Mouse (Mus musculus): ENCODE data around the gene Gm49322.
"Not testable (repeated sequence)": the region's sequence is repeated elsewhere in the genome, so short reads cannot be mapped to it uniquely, and the experiment has no call there.

DNA sequence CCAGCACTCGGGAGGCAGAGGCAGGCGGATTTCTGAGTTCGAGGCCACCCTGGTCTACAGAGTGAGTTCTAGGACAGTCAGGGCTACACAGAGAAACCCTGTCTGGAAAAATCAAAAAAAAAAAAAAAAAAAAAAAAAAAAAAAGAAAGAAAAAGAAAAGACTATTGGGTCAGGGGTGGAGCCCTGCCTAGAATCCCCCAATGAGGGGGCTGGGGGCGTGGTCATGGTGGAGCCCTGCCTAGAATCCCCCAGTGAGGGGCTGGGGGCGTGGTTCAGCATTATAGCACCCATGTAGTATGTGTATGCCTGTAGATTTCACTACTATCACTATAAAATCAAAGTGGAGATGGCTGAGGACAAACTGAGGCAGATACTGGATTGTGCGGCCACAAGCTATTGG is 44.1 kb downstream of the Gm49322 start:
- TF ChIP-seq CTCF (IDR thresholded peaks at IDR 0.05; ENCODE audit: low read depth, low read length); POLR2A (IDR thresholded peaks at IDR 0.05; ENCODE audit: borderline replicate concordance, low read depth, low read length): not testable (repeated sequence)
